In the genomic region with DNA sequence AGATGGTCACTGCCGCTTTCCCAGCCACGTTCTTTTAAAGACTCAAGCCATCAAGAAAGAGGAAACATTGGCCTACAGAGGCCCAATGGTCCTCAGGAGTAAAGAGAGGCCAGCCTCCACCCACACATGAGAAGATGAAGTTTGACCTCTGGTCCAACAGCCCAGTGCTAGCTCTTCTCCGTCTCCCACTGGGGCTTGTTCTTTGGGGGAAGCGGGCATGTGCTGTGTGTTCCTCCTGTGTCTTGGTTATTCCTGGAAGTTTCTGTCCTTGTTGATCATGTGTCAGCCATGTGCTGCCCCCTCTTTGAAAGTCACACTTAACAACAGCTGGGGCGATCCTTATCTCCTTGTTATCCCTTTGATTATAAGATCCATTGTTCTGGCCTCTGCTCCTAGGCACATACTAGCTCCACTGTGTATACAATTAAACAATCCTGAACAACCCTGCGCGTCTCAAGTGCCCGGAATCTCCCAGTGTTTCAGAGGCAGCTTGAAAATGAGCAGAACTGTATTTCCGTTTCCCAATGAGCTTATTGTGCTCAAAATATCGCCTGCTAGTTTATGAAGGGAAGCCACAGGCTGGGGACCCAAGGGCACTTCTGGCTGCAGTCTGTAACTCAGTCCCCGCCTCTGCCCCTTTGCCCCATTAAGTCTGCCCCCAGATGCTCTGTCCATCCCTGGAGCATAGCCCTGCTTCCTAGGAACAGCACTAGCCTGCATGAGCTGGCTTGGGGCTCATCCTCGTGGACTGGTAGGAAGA, we compare ENCODE assay signal across 9 mouse cellular contexts.
DNase-seq lines count a peak whose midpoint lies in the region; ATAC-seq lines count a peak whose summit lies in the region.
"Had no signal": no experiment of that assay in that cellular context is flagged by ENCODE, and none has a peak within 500 bp of the region (broad histone marks: within the 10 kb centered on the region; RNA-seq: fewer than 3 reads in every experiment).

No protein-coding gene starts in this region.

- no peaks in the 10 kb centered on the region for H3K9me3 ChIP-seq in lung, embryonic 16.5 days (ENCODE audit: control insufficient read depth, low read length)
- H3K9me3 ChIP-seq in stomach, embryonic 16.5 days (replicated peaks; ENCODE audit: control insufficient read depth, low read length) = no peaks in the 10 kb centered on the region

- peak; percentile 81 for ATAC-seq in lung, embryonic 16.5 days (ENCODE audit: low read depth)
- ATAC-seq in stomach, embryonic 16.5 days (ENCODE audit: insufficient read depth, low FRiP score) = no peak

- WGBS in lung, embryonic 16.5 days = 31% methylated on average over 12 of the region's 12 CpGs
- WGBS in stomach, embryonic 16.5 days = 33% methylated on average over 12 of the region's 12 CpGs

- peaks cover 10% of the 10 kb centered on the region for H3K4me1 ChIP-seq in lung, embryonic 16.5 days (replicated peaks; ENCODE audit: control insufficient read depth, insufficient read depth, low read length)
- H3K4me1 ChIP-seq in stomach, embryonic 16.5 days (ENCODE audit: control insufficient read depth, insufficient read depth, low read length) = peaks cover 19% of the 10 kb centered on the region

- H3K27ac ChIP-seq in lung, embryonic 16.5 days (ENCODE audit: low read length) = peak overlapping the region; percentile 15; the same call in 1 of the 2 replicates
- peak overlapping the region; percentile 0; the same call in 1 of the 2 replicates for H3K27ac ChIP-seq in stomach, embryonic 16.5 days (ENCODE audit: low read length)
- H3K27ac ChIP-seq: macrophage had no signal

- peak; percentile 36 for DNase-seq in adrenal gland, postnatal 10 days
- DNase-seq in adrenal gland, adult 2 months = no peak
- DNase-seq in lung, postnatal 25 days (ENCODE audit: low spot score) = no peak
- DNase-seq in kidney, postnatal 25 days = peak; percentile 38 to 85
- DNase-seq in thymus, adult 18-20 months = no peak
- no peak for DNase-seq in cerebellum, postnatal 14 days

- no peak overlapping the region for H3K9ac ChIP-seq in lung, embryonic 16.5 days (ENCODE audit: low read length)
- no peak overlapping the region for H3K9ac ChIP-seq in stomach, embryonic 16.5 days (ENCODE audit: low read length)

- no peak overlapping the region; the same call in 1 of the 2 replicates for H3K4me2 ChIP-seq in lung, embryonic 16.5 days (ENCODE audit: low read depth, low read length)
- H3K4me2 ChIP-seq in stomach, embryonic 16.5 days (ENCODE audit: low read depth, low read length) = no peak overlapping the region; the same call in 1 of the 2 replicates

- H3K4me3 ChIP-seq in lung, embryonic 16.5 days (ENCODE audit: low read length) = no peak overlapping the region
- no peak overlapping the region for H3K4me3 ChIP-seq in stomach, embryonic 16.5 days (replicated peaks; ENCODE audit: low read length)

- no peaks in the 10 kb centered on the region; the same call in 1 of the 2 replicates for H3K27me3 ChIP-seq in lung, embryonic 16.5 days (ENCODE audit: control insufficient read depth, insufficient read depth, low read depth, low read length)
- H3K27me3 ChIP-seq in stomach, embryonic 16.5 days (ENCODE audit: control insufficient read depth, insufficient read depth, low read length) = no peaks in the 10 kb centered on the region

- H3K36me3 ChIP-seq in lung, embryonic 16.5 days (ENCODE audit: control insufficient read depth, insufficient read depth, low read length) = no peaks in the 10 kb centered on the region
- H3K36me3 ChIP-seq in stomach, embryonic 16.5 days (ENCODE audit: control insufficient read depth, insufficient read depth, low read length) = no peaks in the 10 kb centered on the region

Comparison
In these comparisons a context has a peak if more than half of its experiments do, and no peak if none do; other contexts are left out.
1. DNase-seq: peak in adrenal gland, postnatal 10 days (single experiment) and kidney, postnatal 25 days (2 of 2); none in adrenal gland, adult 2 months (single experiment), lung, postnatal 25 days (single experiment), thymus, adult 18-20 months (0 of 2) and cerebellum, postnatal 14 days (0 of 2).